Mouse (Mus musculus) midbrain, embryonic 15.5 days (tissue): ENCODE data around the gene Emp3. TPM values are rescaled to one million over a fixed set of nuclear protein-coding genes. Genes with fewer than 3 reads are reported as not detected.
A peak's percentile ranks its signal among the peaks of the same experiment; 100 is the strongest.
"Not testable (repeated sequence)": the region's sequence is repeated elsewhere in the genome, so short reads cannot be mapped to it uniquely, and the experiment has no call there.

Source experiments
- ATAC-seq: fragments of 200-750 bp; cut with Nextera tagmentation; replicated peaks from 2 replicates; pipeline ENCODE4 v1.8.0; 2017; ENCODE audit warnings: moderate TSS enrichment
- H3K27ac ChIP-seq: fragments of 300-500 bp; sonication (generic); 2 replicates; pipeline ENCODE4 v1.5.1; 2015; ENCODE audit warnings: mild to moderate bottlenecking, inconsistent platforms
- H3K27me3 ChIP-seq: fragments of 300-500 bp; sonication (generic); replicated peaks from 2 replicates; pipeline ENCODE4 v1.6.1; 2015; ENCODE audit warnings: inconsistent platforms
- H3K36me3 ChIP-seq: fragments of 300-500 bp; sonication (generic); replicated peaks from 2 replicates; pipeline ENCODE4 v1.6.1; 2015; ENCODE audit warnings: inconsistent platforms
- H3K4me1 ChIP-seq: fragments of 300-500 bp; sonication (generic); 2 replicates; pipeline ENCODE4 v1.6.1; 2015; ENCODE audit warnings: inconsistent platforms
- H3K4me2 ChIP-seq: fragments of 300-500 bp; sonication (generic); 2 replicates; pipeline ENCODE4 v1.6.1; 2015; ENCODE audit warnings: inconsistent platforms, mild to moderate bottlenecking, moderate library complexity
- H3K4me3 ChIP-seq: fragments of 300-500 bp; sonication (generic); 2 replicates; pipeline ENCODE4 v1.5.1; 2015; ENCODE audit warnings: mild to moderate bottlenecking, inconsistent platforms
- H3K9ac ChIP-seq: fragments of 300-500 bp; sonication (generic); 2 replicates; pipeline ENCODE4 v1.6.1; 2015; ENCODE audit warnings: mild to moderate bottlenecking, inconsistent platforms
- H3K9me3 ChIP-seq: fragments of 300-500 bp; sonication (generic); 2 replicates; pipeline ENCODE4 v1.6.1; 2016; ENCODE audit warnings: inconsistent platforms
- WGBS: fragments of 180-500 bp; shearing (Covaris S2); methylation state at CpG from one replicate; pipeline ENCODE4 v1.1.7; 2015; ENCODE audit warnings: mixed read lengths; 5-methylcytosine and 5-hydroxymethylcytosine counted together
- polyA plus RNA-seq: library from polyadenylated mRNA; unstranded; fragments of >200 nt; fragmentation: Nextera tagmentation; extraction: Ambion mirVana; gene quantifications from 2 replicates; pipeline ENCODE4 v1.2.1, GENCODE M21; 2015

The Emp3 gene
- polyA plus RNA-seq, 1 experiment from 2014 or later = 35.2 TPM

DNA sequence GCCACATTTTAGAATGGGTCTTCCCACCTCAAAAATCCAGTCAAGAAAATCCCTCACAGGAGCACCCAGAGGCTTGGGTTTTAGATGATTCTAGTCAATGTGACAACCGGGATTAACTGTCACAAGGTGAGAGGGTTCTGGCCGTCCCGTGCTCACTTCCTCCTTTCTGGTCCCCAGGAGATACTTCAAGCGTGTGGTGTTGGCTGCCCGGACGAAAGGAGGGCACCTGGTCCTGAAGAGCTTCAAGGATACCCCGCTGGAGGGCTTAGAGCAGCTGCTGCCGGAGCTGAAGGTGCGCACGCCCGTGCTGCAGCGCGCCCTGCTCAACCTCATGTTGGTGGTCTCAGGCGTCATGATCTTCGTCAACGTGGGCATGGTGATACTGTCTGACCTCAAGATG, 12.1 kb downstream of the Emp3 start:
- Histone ChIP-seq H3K27me3 (no peaks in the 10 kb centered on the region), H3K27ac (no peak overlapping the region), H3K36me3 (peaks cover 15% of the 10 kb centered on the region), H3K4me3 (no peak overlapping the region), H3K9me3 (no peaks in the 10 kb centered on the region), H3K4me2 (no peak overlapping the region), H3K4me1 (no peaks in the 10 kb centered on the region), H3K9ac (no peak overlapping the region)
- no peak for ATAC-seq
- WGBS = 92% methylated on average over 16 of the region's 16 CpGs

DNA sequence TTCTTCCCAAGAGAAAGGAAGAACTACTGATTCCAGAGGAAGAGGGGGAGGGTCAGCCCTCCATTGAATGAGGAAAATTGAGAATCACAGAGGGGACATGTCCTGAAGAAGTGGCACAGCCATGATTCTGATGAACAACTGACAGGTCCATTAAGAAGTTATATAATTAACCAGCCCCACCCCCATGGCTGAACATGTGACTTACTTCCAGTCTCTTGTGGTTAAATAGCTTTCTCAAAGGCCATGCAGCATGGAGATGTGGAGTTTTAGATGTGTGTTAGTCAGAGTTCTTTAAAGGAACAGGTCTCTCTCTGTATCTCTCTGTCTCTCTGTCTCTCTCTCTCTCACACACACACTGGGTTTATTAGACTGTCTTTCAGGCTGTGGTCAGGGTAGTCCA, 12.8 kb downstream of the Emp3 start:
- H3K9ac ChIP-seq = no peak overlapping the region
- no peaks in the 10 kb centered on the region for H3K4me1 ChIP-seq
- H3K9me3 ChIP-seq = no peaks in the 10 kb centered on the region
- ATAC-seq = no peak
- H3K36me3 ChIP-seq = peaks cover 15% of the 10 kb centered on the region
- H3K4me2 ChIP-seq = no peak overlapping the region
- no peak overlapping the region for H3K4me3 ChIP-seq
- no peaks in the 10 kb centered on the region for H3K27me3 ChIP-seq
- H3K27ac ChIP-seq = no peak overlapping the region

- ATAC-seq = no peak
- 95% methylated on average over 9 of the region's 9 CpGs for WGBS
These were observed 14.6 kb downstream of the Emp3 start for GRCm38 (mm10) chr7:45906622-45907021.

GRCm38 (mm10) chr7:45902481-45903002, 18.7 kb downstream of the Emp3 start:
- H3K9me3 ChIP-seq = no peaks in the 10 kb centered on the region
- H3K27me3 ChIP-seq = no peaks in the 10 kb centered on the region
- H3K4me3 ChIP-seq = no peak overlapping the region
- WGBS = 89% methylated on average over 12 of the region's 12 CpGs
- H3K4me1 ChIP-seq = peaks cover 7% of the 10 kb centered on the region
- no peaks in the 10 kb centered on the region for H3K36me3 ChIP-seq
- H3K27ac ChIP-seq = no peak overlapping the region
- H3K9ac ChIP-seq = no peak overlapping the region
- no peak overlapping the region for H3K4me2 ChIP-seq
- no peak for ATAC-seq

More at GRCm38 (mm10) chr7:45906622-45907021, 14.6 kb downstream of the Emp3 start:
- Histone ChIP-seq H3K4me3 (no peak overlapping the region), H3K36me3 (peaks cover 15% of the 10 kb centered on the region), H3K4me1 (no peaks in the 10 kb centered on the region), H3K9me3 (no peaks in the 10 kb centered on the region), H3K9ac (no peak overlapping the region), H3K4me2 (no peak overlapping the region), H3K27ac (no peak overlapping the region), H3K27me3 (no peaks in the 10 kb centered on the region)

- Histone ChIP-seq H3K4me1 (peaks cover 10% of the 10 kb centered on the region), H3K9me3 (no peaks in the 10 kb centered on the region), H3K27ac (no peak overlapping the region), H3K4me2 (no peak overlapping the region), H3K9ac (no peak overlapping the region), H3K27me3 (no peaks in the 10 kb centered on the region), H3K36me3 (no peaks in the 10 kb centered on the region), H3K4me3 (no peak overlapping the region)
- WGBS = 60% methylated on average over 5 of the region's 5 CpGs
- no peak for ATAC-seq
These were observed 19.6 kb downstream of the Emp3 start for GRCm38 (mm10) chr7:45901562-45901961.

DNA sequence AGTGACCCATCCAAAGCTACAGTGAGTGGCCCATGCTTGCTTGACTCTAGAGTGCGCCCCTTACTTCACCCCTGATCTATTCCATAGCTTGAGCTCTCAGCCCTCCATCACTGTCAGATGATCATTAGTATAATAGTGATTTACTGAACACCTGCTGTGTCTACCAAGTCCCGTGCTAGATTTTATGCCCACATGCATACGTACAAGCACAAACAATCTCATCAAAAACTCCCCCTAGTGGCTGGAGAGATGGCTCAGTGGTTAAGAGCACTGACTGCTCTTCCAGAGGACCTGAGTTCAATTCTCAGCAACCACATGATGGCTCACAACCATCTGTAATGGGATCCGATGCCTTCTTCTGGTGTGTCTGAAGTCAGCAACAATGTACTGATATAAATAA, 23.1 kb downstream of the Emp3 start:
- H3K9ac ChIP-seq = not testable (repeated sequence)
- Histone ChIP-seq H3K27ac (peak overlapping the region; percentile 81; the same call in 1 of the 2 replicates), H3K4me3 (peak overlapping the region; percentile 55; the same call in 1 of the 2 replicates)

GRCm38 (mm10) chr7:45897258-45897757, 23.9 kb downstream of the Emp3 start:
- Histone ChIP-seq H3K36me3 (no peaks in the 10 kb centered on the region), H3K27me3 (no peaks in the 10 kb centered on the region), H3K9ac (peak overlapping the region; percentile 70), H3K27ac (peak overlapping the region; percentile 81), H3K4me2 (peak overlapping the region; percentile 87), H3K4me3 (peak overlapping the region; percentile 55), H3K4me1 (peaks cover 14% of the 10 kb centered on the region), H3K9me3 (no peaks in the 10 kb centered on the region)
- WGBS = under 1% methylated on average over 19 of the region's 19 CpGs
- ATAC-seq = peak; percentile 67

More for the DNA sequence above, 23.1 kb downstream of the Emp3 start:
- not testable (repeated sequence) for H3K27me3 ChIP-seq, ATAC-seq, H3K36me3 ChIP-seq, H3K9me3 ChIP-seq
- 51% methylated on average over 4 of the region's 4 CpGs for WGBS
- Histone ChIP-seq H3K4me1 (peaks cover 14% of the 10 kb centered on the region), H3K4me2 (peak overlapping the region; percentile 87)

GRCm38 (mm10) chr7:45896517-45897257, 24.5 kb downstream of the Emp3 start, which contains the start of the genes Syngr4 and Tmem143:
Gene Syngr4, minus strand, starts transcription at chr7:45896714.
Gene Tmem143, plus strand, starts transcription at chr7:45896941.
- WGBS = 1% methylated on average over 40 of the region's 40 CpGs
- peak within 1 kb of the TSS; percentile 70 for H3K9ac ChIP-seq
- H3K27ac ChIP-seq = peak within 1 kb of the TSS; percentile 81
- peaks cover 14% of the 10 kb centered on the region for H3K4me1 ChIP-seq
- H3K4me2 ChIP-seq = peak within 1 kb of the TSS; percentile 87
- H3K36me3 ChIP-seq = no peaks in the 10 kb centered on the region
- H3K27me3 ChIP-seq = no peaks in the 10 kb centered on the region
- ATAC-seq = peak; percentile 94
- no peaks in the 10 kb centered on the region for H3K9me3 ChIP-seq
- H3K4me3 ChIP-seq = peak within 1 kb of the TSS; percentile 55

GRCm38 (mm10) chr7:45895931-45896516, 25.2 kb downstream of the Emp3 start:
- Histone ChIP-seq H3K36me3 (no peaks in the 10 kb centered on the region), H3K9me3 (no peaks in the 10 kb centered on the region), H3K9ac (no peak overlapping the region), H3K4me1 (peaks cover 14% of the 10 kb centered on the region), H3K27me3 (no peaks in the 10 kb centered on the region), H3K4me3 (peak overlapping the region; percentile 55), H3K27ac (no peak overlapping the region), H3K4me2 (peak overlapping the region; percentile 87)
- 77% methylated on average over 6 of the region's 6 CpGs for WGBS
- ATAC-seq = peak; percentile 43

DNA sequence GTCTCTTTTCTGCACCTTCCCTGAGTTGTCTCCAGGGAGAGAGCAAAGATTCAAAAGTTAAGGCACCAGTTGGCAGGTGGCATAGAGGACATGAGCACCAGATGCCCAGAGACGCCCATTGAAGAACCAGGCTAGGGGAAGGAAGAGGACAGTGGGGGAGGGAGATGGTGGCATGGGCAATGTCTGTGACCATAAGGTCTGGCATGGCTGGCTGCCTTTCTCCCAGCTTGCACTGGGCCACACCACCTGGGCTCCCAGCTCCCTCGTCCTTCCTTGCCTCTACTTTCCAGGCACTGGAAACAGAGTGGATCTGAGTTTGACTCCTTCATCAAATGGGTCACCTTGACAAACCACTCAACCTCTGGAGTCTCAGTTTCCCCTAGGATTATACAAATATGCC, 28.6 kb downstream of the Emp3 start:
- H3K9ac ChIP-seq = no peak overlapping the region
- no peaks in the 10 kb centered on the region for H3K27me3 ChIP-seq
- ATAC-seq = no peak
- no peaks in the 10 kb centered on the region for H3K36me3 ChIP-seq
- no peaks in the 10 kb centered on the region for H3K9me3 ChIP-seq
- WGBS = 74% methylated on average over 2 of the region's 2 CpGs
- H3K4me1 ChIP-seq = peaks cover 8% of the 10 kb centered on the region
- no peak overlapping the region for H3K4me2 ChIP-seq
- H3K4me3 ChIP-seq = no peak overlapping the region
- H3K27ac ChIP-seq = no peak overlapping the region

- no peak overlapping the region for H3K4me2 ChIP-seq
- H3K4me3 ChIP-seq = no peak overlapping the region
- peaks cover 16% of the 10 kb centered on the region; the same call in 1 of the 2 replicates for H3K36me3 ChIP-seq
- ATAC-seq = no peak
- no peaks in the 10 kb centered on the region for H3K4me1 ChIP-seq
- H3K27ac ChIP-seq = no peak overlapping the region
- WGBS = 63% methylated on average over 3 of the region's 3 CpGs
- no peaks in the 10 kb centered on the region for H3K27me3 ChIP-seq
- H3K9me3 ChIP-seq = no peaks in the 10 kb centered on the region
- no peak overlapping the region for H3K9ac ChIP-seq
These were observed 34.0 kb downstream of the Emp3 start for GRCm38 (mm10) chr7:45887246-45887645.

- no peak for ATAC-seq
- 91% methylated on average over 2 of the region's 2 CpGs for WGBS
These were observed 40.2 kb downstream of the Emp3 start for GRCm38 (mm10) chr7:45881011-45881410.

More at GRCm38 (mm10) chr7:45881011-45881410, 40.2 kb downstream of the Emp3 start:
- Histone ChIP-seq H3K4me2 (no peak overlapping the region), H3K36me3 (peaks cover 54% of the 10 kb centered on the region), H3K27me3 (no peaks in the 10 kb centered on the region), H3K4me3 (no peak overlapping the region), H3K9me3 (no peaks in the 10 kb centered on the region), H3K27ac (no peak overlapping the region), H3K9ac (no peak overlapping the region), H3K4me1 (no peaks in the 10 kb centered on the region)
